9 mouse cellular contexts compared by ENCODE assay signal in genomic region chr4:41760911-41761310, GRCm38 (mm10). TPM values are rescaled to one million over a fixed set of nuclear protein-coding genes. Genes with fewer than 3 reads are reported as not detected.
DNase-seq lines count a peak whose midpoint lies in the region; ATAC-seq and TF ChIP-seq lines count a peak whose summit lies in the region.
"Had no signal": no experiment of that assay in that cellular context is flagged by ENCODE, and none has a peak within 500 bp of the region (broad histone marks: within the 10 kb centered on the region; RNA-seq: fewer than 3 reads in every experiment).

No protein-coding gene starts in this region.

- peak overlapping the region; percentile 70 for H3K4me2 ChIP-seq in kidney, postnatal 0 days (ENCODE audit: low read length)
- peak overlapping the region; percentile 69 for H3K4me2 ChIP-seq in embryonic facial prominence, embryonic 14.5 days (ENCODE audit: low read depth, low read length)
- peak overlapping the region; percentile 52 for H3K4me2 ChIP-seq in hindbrain, embryonic 16.5 days (ENCODE audit: low read length)
- H3K4me2 ChIP-seq in midbrain, embryonic 15.5 days: peak overlapping the region; percentile 56

- H3K9ac ChIP-seq in kidney, postnatal 0 days (ENCODE audit: low read depth, low read length): peak overlapping the region; percentile 51
- H3K9ac ChIP-seq in embryonic facial prominence, embryonic 14.5 days (ENCODE audit: low read depth, low read length): peak overlapping the region; percentile 63
- H3K9ac ChIP-seq in hindbrain, embryonic 16.5 days (ENCODE audit: low read depth, low read length): peak overlapping the region; percentile 57
- H3K9ac ChIP-seq in midbrain, embryonic 15.5 days: peak overlapping the region; percentile 48; the same call in 1 of the 2 replicates

- WGBS in kidney, postnatal 0 days: 62% methylated on average over 4 of the region's 4 CpGs
- WGBS in embryonic facial prominence, embryonic 14.5 days: 49% methylated on average over 4 of the region's 4 CpGs
- 81% methylated on average over 4 of the region's 4 CpGs for WGBS in hindbrain, embryonic 16.5 days
- 89% methylated on average over 4 of the region's 4 CpGs for WGBS in midbrain, embryonic 15.5 days

- peak overlapping the region; percentile 92 for H3K27ac ChIP-seq in kidney, postnatal 0 days
- H3K27ac ChIP-seq in embryonic facial prominence, embryonic 14.5 days (replicated peaks; ENCODE audit: low read depth, low read length): peak overlapping the region; percentile 97
- peak overlapping the region; percentile 57; the same call in 1 of the 2 replicates for H3K27ac ChIP-seq in hindbrain, embryonic 16.5 days (ENCODE audit: low read depth, low read length)
- H3K27ac ChIP-seq in midbrain, embryonic 15.5 days: peak overlapping the region; percentile 30; the same call in 1 of the 2 replicates

- no peak for TF ChIP-seq CTCF in kidney, postnatal 0 days (IDR thresholded peaks at IDR 0.05; ENCODE audit: low read depth)

- H3K27me3 ChIP-seq in kidney, postnatal 0 days (ENCODE audit: insufficient read depth, low read length): no peaks in the 10 kb centered on the region
- H3K27me3 ChIP-seq in embryonic facial prominence, embryonic 14.5 days (replicated peaks; ENCODE audit: control insufficient read depth, insufficient read depth, low read length): no peaks in the 10 kb centered on the region
- H3K27me3 ChIP-seq in hindbrain, embryonic 16.5 days (replicated peaks; ENCODE audit: control insufficient read depth, insufficient read depth, low read length): no peaks in the 10 kb centered on the region
- H3K27me3 ChIP-seq in midbrain, embryonic 15.5 days (replicated peaks): no peaks in the 10 kb centered on the region

- peak overlapping the region; percentile 41 for H3K4me3 ChIP-seq in kidney, postnatal 0 days (replicated peaks; ENCODE audit: low read depth, low read length)
- H3K4me3 ChIP-seq in embryonic facial prominence, embryonic 14.5 days (ENCODE audit: low read depth, low read length): peak overlapping the region; percentile 52
- peak overlapping the region; percentile 34 for H3K4me3 ChIP-seq in hindbrain, embryonic 16.5 days (ENCODE audit: low read length)
- H3K4me3 ChIP-seq in midbrain, embryonic 15.5 days: peak overlapping the region; percentile 36

- intact Hi-C loops in left cerebral cortex, postnatal 10 days (cut with DNase I): no loop called here

- 0 out of 2 replicates have a peak, but pooled peaks have one; percentile 4 for ATAC-seq in kidney, postnatal 0 days (replicated peaks; ENCODE audit: low FRiP score, low read depth)
- no peak for ATAC-seq in embryonic facial prominence, embryonic 14.5 days (ENCODE audit: low read depth)
- 0 out of 2 replicates have a peak, but pooled peaks have one; percentile 10 for ATAC-seq in hindbrain, embryonic 16.5 days
- no peak for ATAC-seq in midbrain, embryonic 15.5 days (replicated peaks)

- peak; percentile 34 for DNase-seq in kidney, postnatal 0 days (ENCODE audit: low spot score)
- no peak for DNase-seq in kidney, adult 18-20 months
- DNase-seq in embryonic facial prominence, embryonic 14.5 days (ENCODE audit: low spot score): no peak
- DNase-seq in spleen, postnatal 4 days (ENCODE audit: low spot score in 2 of 2): no peak
- DNase-seq in left cerebral cortex, postnatal 10 days (ENCODE audit: extremely low spot score in 1 of 2, low spot score in 2 of 2): no peak
- DNase-seq in ovary, adult 18-20 months (ENCODE audit: low spot score): no peak

- H3K4me1 ChIP-seq in kidney, postnatal 0 days (replicated peaks; ENCODE audit: insufficient read depth, low read length): peaks cover 34% of the 10 kb centered on the region
- H3K4me1 ChIP-seq in embryonic facial prominence, embryonic 14.5 days (ENCODE audit: control insufficient read depth, insufficient read depth, low read length): peaks cover 16% of the 10 kb centered on the region
- peaks cover 35% of the 10 kb centered on the region for H3K4me1 ChIP-seq in hindbrain, embryonic 16.5 days (ENCODE audit: control insufficient read depth, insufficient read depth, low read depth, low read length)
- H3K4me1 ChIP-seq in midbrain, embryonic 15.5 days: peaks cover 31% of the 10 kb centered on the region

- no peaks in the 10 kb centered on the region for H3K36me3 ChIP-seq in kidney, postnatal 0 days (ENCODE audit: insufficient read depth, low read length)
- H3K36me3 ChIP-seq in embryonic facial prominence, embryonic 14.5 days (ENCODE audit: control insufficient read depth, insufficient read depth, low read length): peaks cover 11% of the 10 kb centered on the region
- no peaks in the 10 kb centered on the region for H3K36me3 ChIP-seq in hindbrain, embryonic 16.5 days (ENCODE audit: control insufficient read depth, insufficient read depth, low read length)
- no peaks in the 10 kb centered on the region for H3K36me3 ChIP-seq in midbrain, embryonic 15.5 days (replicated peaks)

- H3K9me3 ChIP-seq in kidney, postnatal 0 days (replicated peaks; ENCODE audit: low read length): no peaks in the 10 kb centered on the region
- no peaks in the 10 kb centered on the region for H3K9me3 ChIP-seq in embryonic facial prominence, embryonic 14.5 days (ENCODE audit: control insufficient read depth, low read length)
- no peaks in the 10 kb centered on the region for H3K9me3 ChIP-seq in hindbrain, embryonic 16.5 days (ENCODE audit: control insufficient read depth, low read length)
- no peaks in the 10 kb centered on the region for H3K9me3 ChIP-seq in midbrain, embryonic 15.5 days

RNA-seq across cellular contexts. Expression of gene Sigmar1, which starts 5.0 kb away (rescaled TPM):
- 58.4 and 64.4 TPM in 2 replicates for polyA plus RNA-seq in kidney, postnatal 0 days (2015; fragmentation: Nextera tagmentation; extraction: Ambion mirVana)
- 77.9 and 79.7 TPM in 2 replicates for polyA plus RNA-seq in embryonic facial prominence, embryonic 14.5 days (2014; fragmentation: Nextera tagmentation; extraction: Ambion mirVana)
- polyA plus RNA-seq in hindbrain, embryonic 16.5 days (2015; fragmentation: Nextera tagmentation; extraction: Ambion mirVana): 86.8 and 96.3 TPM in 2 replicates
- polyA plus RNA-seq in midbrain, embryonic 15.5 days (2015; fragmentation: Nextera tagmentation; extraction: Ambion mirVana): 65.7 and 66.0 TPM in 2 replicates
- total RNA-seq in left cerebral cortex, postnatal 10 days (2021): 10 to 100 TPM; 55.8 to 70.4 TPM

RNA-seq across cellular contexts. Expression of gene Galt, which starts 5.9 kb away (rescaled TPM):
- polyA plus RNA-seq in kidney, postnatal 0 days (2015; fragmentation: Nextera tagmentation; extraction: Ambion mirVana): 72.1 and 75.2 TPM in 2 replicates
- 35.1 and 36.5 TPM in 2 replicates for polyA plus RNA-seq in embryonic facial prominence, embryonic 14.5 days (2014; fragmentation: Nextera tagmentation; extraction: Ambion mirVana)
- 60.9 and 61.8 TPM in 2 replicates for polyA plus RNA-seq in hindbrain, embryonic 16.5 days (2015; fragmentation: Nextera tagmentation; extraction: Ambion mirVana)
- polyA plus RNA-seq in midbrain, embryonic 15.5 days (2015; fragmentation: Nextera tagmentation; extraction: Ambion mirVana): 48.3 and 51.1 TPM in 2 replicates
- total RNA-seq in left cerebral cortex, postnatal 10 days (2021): 10 to 100 TPM; 93.6 to 94.7 TPM

RNA-seq across cellular contexts. Expression of gene Ccl27a, which starts 13.1 kb away (rescaled TPM):
- 39.1 and 42.1 TPM in 2 replicates for polyA plus RNA-seq in kidney, postnatal 0 days (2015; fragmentation: Nextera tagmentation; extraction: Ambion mirVana)
- 41.4 and 46.0 TPM in 2 replicates for polyA plus RNA-seq in embryonic facial prominence, embryonic 14.5 days (2014; fragmentation: Nextera tagmentation; extraction: Ambion mirVana)
- polyA plus RNA-seq in hindbrain, embryonic 16.5 days (2015; fragmentation: Nextera tagmentation; extraction: Ambion mirVana): 260 and 276 TPM in 2 replicates
- polyA plus RNA-seq in midbrain, embryonic 15.5 days (2015; fragmentation: Nextera tagmentation; extraction: Ambion mirVana): 278 and 302 TPM in 2 replicates
- total RNA-seq in left cerebral cortex, postnatal 10 days (2021): 100 to 1,000 TPM; 263 to 283 TPM

RNA-seq across cellular contexts. Expression of gene Arid3c, which starts 30.0 kb away (rescaled TPM):
- polyA plus RNA-seq in kidney, postnatal 0 days (2015; fragmentation: Nextera tagmentation; extraction: Ambion mirVana): 0.08 and 0.14 TPM in 2 replicates
- 0.12 and 0.15 TPM in 2 replicates for polyA plus RNA-seq in embryonic facial prominence, embryonic 14.5 days (2014; fragmentation: Nextera tagmentation; extraction: Ambion mirVana)
- polyA plus RNA-seq in hindbrain, embryonic 16.5 days (2015; fragmentation: Nextera tagmentation; extraction: Ambion mirVana): 0.76 and 0.84 TPM in 2 replicates
- 0.56 and 1.1 TPM in 2 replicates for polyA plus RNA-seq in midbrain, embryonic 15.5 days (2015; fragmentation: Nextera tagmentation; extraction: Ambion mirVana)
- total RNA-seq in left cerebral cortex, postnatal 10 days (2021): under 1 TPM; 0.19 to 0.83 TPM
- total RNA-seq: neutrophil, adult 5-6 weeks had no signal

RNA-seq across cellular contexts. Expression of gene Dctn3, which starts 37.9 kb away (rescaled TPM):
- 152 and 154 TPM in 2 replicates for polyA plus RNA-seq in kidney, postnatal 0 days (2015; fragmentation: Nextera tagmentation; extraction: Ambion mirVana)
- 112 and 117 TPM in 2 replicates for polyA plus RNA-seq in embryonic facial prominence, embryonic 14.5 days (2014; fragmentation: Nextera tagmentation; extraction: Ambion mirVana)
- 309 and 323 TPM in 2 replicates for polyA plus RNA-seq in hindbrain, embryonic 16.5 days (2015; fragmentation: Nextera tagmentation; extraction: Ambion mirVana)
- polyA plus RNA-seq in midbrain, embryonic 15.5 days (2015; fragmentation: Nextera tagmentation; extraction: Ambion mirVana): 295 and 308 TPM in 2 replicates
- 100 to 1,000 TPM; 181 to 196 TPM for total RNA-seq in left cerebral cortex, postnatal 10 days (2021)

Comparison
In these comparisons a context has a peak if more than half of its experiments do, and no peak if none do; other contexts are left out.
1. ATAC-seq: peak in kidney, postnatal 0 days (single experiment) and hindbrain, embryonic 16.5 days (single experiment); none in embryonic facial prominence, embryonic 14.5 days (single experiment) and midbrain, embryonic 15.5 days (single experiment).
2. H3K27ac ChIP-seq: peak in every context shown above with its lines; median percentile 97 in embryonic facial prominence, embryonic 14.5 days; 92 in kidney, postnatal 0 days; 57 in hindbrain, embryonic 16.5 days; 30 in midbrain, embryonic 15.5 days.
3. Peak in every context shown above with its lines, with median percentiles within 50 percentile points of each other: H3K4me2 ChIP-seq, H3K4me3 ChIP-seq and H3K9ac ChIP-seq.